Mouse (Mus musculus) spleen, adult 2 months (tissue): ENCODE measurements around the gene Smug1. TPM values are rescaled to one million over a fixed set of nuclear protein-coding genes. Genes with fewer than 3 reads are reported as not detected.

ENCODE experiments used
- DNase-seq, 2 experiments: peaks; one replicate each; pipeline versions ENCODE4 v3.0.0 to v3.0.0-alpha.2; 2012 to 2021; ENCODE audit warnings: low spot score in 2 of 2, low read depth in 1 of 2
- H3K27ac ChIP-seq: fragments of 200-500 bp; 2 replicates; pipeline ENCODE4 v1.5.1; 2012; ENCODE audit warnings: low read length, inconsistent platforms; ENCODE audit not compliant: insufficient read depth
- H3K27me3 ChIP-seq: fragments of 200-500 bp; 2 replicates; pipeline ENCODE4 v1.6.1; 2012; ENCODE audit warnings: mild to moderate bottlenecking, moderate library complexity, low read length, inconsistent platforms; ENCODE audit not compliant: control insufficient read depth, insufficient read depth
- H3K36me3 ChIP-seq: fragments of 200-500 bp; 2 replicates; pipeline ENCODE4 v1.6.1; 2012; ENCODE audit warnings: mild to moderate bottlenecking, low read length, inconsistent platforms; ENCODE audit not compliant: control insufficient read depth, insufficient read depth
- H3K4me1 ChIP-seq: fragments of 200-500 bp; 2 replicates; pipeline ENCODE4 v1.6.1; 2011; ENCODE audit warnings: inconsistent platforms; ENCODE audit not compliant: control insufficient read depth, insufficient read depth, insufficient read length
- H3K4me3 ChIP-seq: fragments of 200-500 bp; 2 replicates; pipeline ENCODE4 v1.5.1; 2011; ENCODE audit warnings: mild to moderate bottlenecking, inconsistent platforms; ENCODE audit not compliant: insufficient read depth, insufficient read length; ENCODE audit errors: extremely low read depth
- CTCF ChIP-seq: fragments of 200-500 bp; IDR thresholded peaks from 2 replicates; pipeline ENCODE4 v1.5.1; 2011; ENCODE audit warnings: mild to moderate bottlenecking, inconsistent platforms; ENCODE audit not compliant: insufficient read depth, insufficient read length, insufficient replicate concordance; ENCODE audit errors: extremely low read depth
- POLR2A ChIP-seq: fragments of 200-500 bp; IDR thresholded peaks from 2 replicates; pipeline ENCODE4 v1.6.1; 2011; ENCODE audit warnings: low read depth, low read length, inconsistent platforms
- WGBS: fragments of 180-500 bp; shearing (Covaris S2); methylation state at CpG from one replicate; pipeline ENCODE4 v1.1.7; 2018; 5-methylcytosine and 5-hydroxymethylcytosine counted together
- polyA plus RNA-seq: library from polyadenylated mRNA; depleted of rRNA; stranded (reverse); fragments of >200 nt; gene quantifications from 2 replicates; pipeline ENCODE4 v1.2.3, GENCODE M21; 2012

The Smug1 gene
- polyA plus RNA-seq, 1 experiment: 10.6 TPM

DNA sequence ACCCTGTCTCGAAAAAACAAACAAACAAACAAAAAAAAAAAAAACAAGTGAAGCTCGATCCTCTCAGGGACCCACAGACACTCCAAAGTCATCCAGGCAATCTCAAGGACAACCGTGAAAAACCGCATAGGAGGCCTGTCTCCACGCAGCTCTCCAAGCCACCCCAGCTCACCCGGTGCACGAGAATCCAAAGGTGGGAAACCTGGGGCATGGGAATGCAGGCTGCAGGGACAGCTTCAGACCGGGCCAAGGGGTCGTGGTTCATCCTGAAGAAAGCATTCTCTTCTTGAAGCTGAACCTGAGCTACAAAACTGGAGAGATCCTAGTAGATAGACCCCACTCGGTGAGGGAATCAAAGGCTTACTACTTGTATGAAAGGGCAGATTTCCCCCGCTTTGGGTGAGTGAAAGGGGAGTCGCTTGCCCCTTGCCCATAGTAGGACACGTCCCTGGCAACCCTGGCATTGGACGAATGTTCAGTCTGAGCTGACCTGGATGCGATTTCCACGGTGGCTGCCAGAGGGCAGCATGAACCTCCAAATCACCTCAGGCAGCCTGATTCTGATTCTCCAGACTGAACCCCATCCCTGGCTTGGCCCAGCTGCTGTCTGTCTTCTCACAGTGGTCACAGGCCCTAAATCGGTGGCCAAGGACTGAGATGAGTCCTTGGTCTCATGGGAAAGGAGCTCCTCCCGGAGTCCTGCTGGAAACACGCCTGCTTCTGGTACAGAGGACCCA lies 18.7 kb upstream of the Smug1 start:
- 53% methylated on average over 19 of the region's 19 CpGs for WGBS
- Histone ChIP-seq H3K4me3 (no peak overlapping the region), H3K27ac (no peak overlapping the region), H3K36me3 (no peaks in the 10 kb centered on the region), H3K4me1 (peaks cover 3% of the 10 kb centered on the region), H3K27me3 (peaks cover 3% of the 10 kb centered on the region; the same call in 1 of the 2 replicates)
- TF ChIP-seq POLR2A (no peak), CTCF (peak; percentile 40; the same call in 1 of the 2 replicates)
- no peak for DNase-seq

DNA sequence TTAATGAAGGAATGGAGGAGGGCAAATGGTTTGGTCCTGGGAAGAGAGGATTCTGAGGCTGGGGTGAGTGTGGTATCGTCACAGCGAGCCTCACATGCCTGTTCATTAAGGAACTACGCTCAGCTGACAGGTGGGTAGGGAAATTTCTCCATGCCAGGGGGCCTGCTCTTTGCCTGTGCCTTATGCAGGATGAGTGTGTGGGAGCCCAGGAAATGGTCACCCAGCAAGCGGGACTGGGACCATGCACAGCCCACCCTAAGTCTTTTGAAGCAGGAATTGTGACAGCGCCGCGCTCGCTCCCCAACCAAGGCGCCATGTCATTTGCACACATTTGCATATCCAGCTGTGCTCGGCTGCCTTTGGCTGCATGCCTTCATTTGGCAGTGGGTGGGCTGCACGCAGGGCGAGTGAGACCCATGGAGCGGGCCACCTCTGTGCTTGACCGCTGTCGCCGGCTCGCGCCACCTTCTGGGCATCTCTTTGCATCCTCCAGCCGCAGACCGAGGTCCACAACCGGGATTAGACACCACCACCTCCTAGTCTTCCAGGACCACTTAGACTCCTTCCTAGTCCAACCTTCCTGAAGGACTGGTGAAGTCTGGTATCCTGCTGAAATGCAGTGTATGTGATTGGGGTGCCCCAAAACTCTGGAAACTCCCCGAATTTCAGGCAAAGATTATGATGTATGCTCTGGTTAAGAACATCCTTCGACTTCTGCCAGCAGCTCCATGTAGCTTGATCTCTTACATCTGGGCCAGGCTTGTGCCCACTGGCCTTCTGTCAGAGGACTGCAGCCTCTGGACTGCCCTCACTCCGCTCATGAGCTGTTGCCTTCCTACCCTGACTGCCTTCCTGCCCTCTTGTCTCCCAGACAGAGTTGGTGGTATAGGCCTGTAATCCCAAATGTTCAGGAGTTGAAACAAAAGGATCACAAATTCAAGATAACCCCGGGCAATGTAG lies 17.0 kb upstream of the Smug1 start:
- WGBS: 24% methylated on average over 25 of the region's 25 CpGs
- no peak for DNase-seq
- TF ChIP-seq CTCF (no peak), POLR2A (no peak)
- Histone ChIP-seq H3K36me3 (no peaks in the 10 kb centered on the region), H3K27ac (no peak overlapping the region), H3K4me3 (no peak overlapping the region), H3K27me3 (peaks cover 3% of the 10 kb centered on the region; the same call in 1 of the 2 replicates), H3K4me1 (peaks cover 3% of the 10 kb centered on the region)

DNA sequence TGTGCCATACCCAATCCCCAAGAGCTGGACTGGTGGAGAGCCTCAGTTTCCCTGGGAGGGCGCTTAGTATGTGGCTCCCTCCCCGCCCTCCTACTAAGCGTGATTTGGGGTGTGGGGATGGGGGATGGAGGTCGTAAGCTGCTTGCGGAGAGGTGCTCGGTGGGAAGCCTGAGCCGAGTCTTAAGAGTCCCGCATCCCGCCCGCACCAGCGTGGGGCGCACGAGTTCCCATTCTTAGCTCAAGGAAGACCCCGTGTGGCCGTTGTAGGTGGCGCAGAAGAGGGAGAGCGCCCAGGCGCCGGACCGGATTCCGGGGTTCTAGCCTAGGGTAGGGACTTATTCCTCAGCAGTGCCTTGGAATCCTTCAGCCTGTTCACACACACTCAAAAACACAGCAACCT lies 16.2 kb upstream of the Smug1 start:
- H3K27ac ChIP-seq: no peak overlapping the region
- peaks cover 3% of the 10 kb centered on the region for H3K4me1 ChIP-seq
- no peak overlapping the region for H3K4me3 ChIP-seq
- peaks cover 3% of the 10 kb centered on the region; the same call in 1 of the 2 replicates for H3K27me3 ChIP-seq
- 4% methylated on average over 21 of the region's 21 CpGs for WGBS
- no peaks in the 10 kb centered on the region for H3K36me3 ChIP-seq
- TF ChIP-seq POLR2A (no peak), CTCF (peak; percentile 38; the same call in 1 of the 2 replicates)
- peak in 1 of 2 experiments; percentile 45 for DNase-seq

DNA sequence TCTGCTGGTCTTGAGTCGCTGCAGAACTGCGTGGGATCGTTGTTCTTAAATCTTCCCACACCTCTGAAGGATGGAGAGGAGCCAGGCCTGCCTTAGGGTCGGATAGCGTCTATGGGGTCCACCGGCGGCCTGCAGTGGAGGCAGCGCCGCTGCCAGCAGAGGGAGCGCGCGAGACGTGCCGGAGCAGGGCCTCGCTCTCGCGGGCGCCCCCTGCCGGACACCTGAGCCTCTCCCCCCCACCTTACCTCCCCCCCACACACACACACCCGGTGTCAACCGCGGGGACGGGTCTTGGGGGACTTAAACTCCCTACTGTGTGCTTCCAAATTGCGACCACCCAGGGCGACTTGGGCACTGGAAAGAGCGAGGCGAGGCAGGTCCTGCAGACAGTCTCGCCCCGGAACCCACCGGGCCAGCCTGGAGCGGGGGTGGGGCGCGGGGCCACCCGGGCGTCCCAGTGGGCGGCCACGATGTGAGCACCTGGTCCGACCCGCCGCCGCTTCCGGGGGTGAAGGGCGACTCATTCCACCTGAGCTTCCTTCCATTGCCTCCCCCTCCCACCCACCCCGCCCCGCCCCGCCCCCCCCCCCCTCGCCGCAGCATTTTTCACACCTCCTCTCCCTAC lies 15.4 kb upstream of the Smug1 start:
- no peaks in the 10 kb centered on the region for H3K36me3 ChIP-seq
- H3K4me3 ChIP-seq: peak overlapping the region; percentile 39; the same call in 1 of the 2 replicates
- no peak overlapping the region for H3K27ac ChIP-seq
- peaks cover 3% of the 10 kb centered on the region for H3K4me1 ChIP-seq
- peaks cover 3% of the 10 kb centered on the region; the same call in 1 of the 2 replicates for H3K27me3 ChIP-seq
- WGBS: 2% methylated on average over 42 of the region's 48 CpGs
- peak; percentile 59 to 76 for DNase-seq
- TF ChIP-seq CTCF: peak; percentile 99
- no peak for TF ChIP-seq POLR2A

DNA sequence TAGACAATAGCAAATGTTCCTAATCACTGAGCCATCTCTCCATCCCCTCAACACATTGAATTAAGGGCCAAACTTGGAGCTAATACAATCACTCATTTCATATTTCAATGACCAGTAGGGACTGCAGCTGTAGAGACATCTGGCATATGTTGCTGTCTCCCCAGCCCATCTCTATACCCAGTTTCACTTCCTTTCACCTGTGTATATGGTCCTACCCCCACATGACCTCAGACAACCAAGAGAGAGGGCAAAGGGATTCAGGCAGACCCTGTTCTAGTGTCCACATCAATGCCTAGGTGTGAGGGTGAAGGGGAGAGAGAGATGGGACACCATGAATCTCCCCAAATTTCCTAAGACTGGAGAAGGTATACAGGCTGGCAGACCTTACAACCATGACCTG lies 13.5 kb upstream of the Smug1 start:
- Histone ChIP-seq H3K4me3 (no peak overlapping the region), H3K36me3 (no peaks in the 10 kb centered on the region), H3K27ac (no peak overlapping the region), H3K4me1 (peaks cover 3% of the 10 kb centered on the region), H3K27me3 (peaks cover 3% of the 10 kb centered on the region; the same call in 1 of the 2 replicates)
- no peak for DNase-seq
- no peak for TF ChIP-seq CTCF
- TF ChIP-seq POLR2A: no peak

DNA sequence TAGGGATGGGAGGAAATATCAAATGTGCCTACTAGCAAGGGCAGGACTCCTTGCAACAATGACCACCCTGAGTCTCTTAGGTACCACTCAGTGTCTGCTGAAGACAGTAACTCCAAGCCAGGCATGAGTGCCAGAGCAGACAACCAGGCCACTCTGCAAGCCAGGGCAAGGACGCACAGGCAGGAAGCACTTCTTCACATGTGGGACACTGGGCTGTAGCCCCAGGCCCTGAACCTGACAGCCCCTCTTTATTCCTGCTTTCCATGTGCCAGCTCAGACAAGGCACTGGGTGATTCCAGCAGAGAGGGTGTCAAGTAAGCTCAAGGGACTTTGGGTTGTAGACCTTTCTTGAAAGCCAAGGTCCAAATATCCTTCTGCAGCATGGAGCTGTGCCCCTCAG lies 11.9 kb upstream of the Smug1 start:
- Histone ChIP-seq H3K4me1 (peaks cover 3% of the 10 kb centered on the region), H3K27me3 (peaks cover 3% of the 10 kb centered on the region; the same call in 1 of the 2 replicates), H3K4me3 (no peak overlapping the region), H3K27ac (no peak overlapping the region), H3K36me3 (no peaks in the 10 kb centered on the region)
- WGBS: 63% methylated on average over 1 of the region's 1 CpGs
- DNase-seq: no peak
- TF ChIP-seq POLR2A (no peak), CTCF (no peak)
